Comparison of ENCODE assay signal across 19 mouse cellular contexts in the genomic region with DNA sequence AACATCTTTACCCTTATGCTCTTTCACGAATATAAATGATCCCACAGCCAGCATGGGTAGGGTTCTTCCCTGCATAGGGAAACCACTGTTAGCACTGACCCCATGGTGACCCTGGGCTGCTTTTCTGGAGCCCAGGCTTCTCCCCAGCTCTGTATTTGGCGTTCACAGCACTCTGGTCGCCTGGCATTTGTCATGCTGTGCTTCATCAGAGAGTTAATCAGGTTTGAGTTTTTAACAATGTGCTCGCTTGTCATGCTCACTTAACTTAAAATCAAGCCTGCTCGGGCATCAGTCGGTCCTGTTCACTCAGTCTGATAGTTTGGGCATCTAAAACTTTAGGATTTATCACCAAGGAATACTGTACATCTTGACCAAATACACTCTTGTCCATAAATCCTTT.
A peak's percentile ranks its signal among the peaks of the same experiment; 100 is the strongest.
DNase-seq lines count a peak whose midpoint lies in the region; ATAC-seq and TF ChIP-seq lines count a peak whose summit lies in the region.
"Had no signal": no experiment of that assay in that cellular context is flagged by ENCODE, and none has a peak within 500 bp of the region (broad histone marks: within the 10 kb centered on the region; RNA-seq: fewer than 3 reads in every experiment).

No protein-coding gene starts in this region.

- H3K4me2 ChIP-seq in midbrain, embryonic 11.5 days = no peak overlapping the region
- H3K4me2 ChIP-seq in midbrain, postnatal 0 days (ENCODE audit: low read depth, low read length, poor library complexity, severe bottlenecking) = no peak overlapping the region
- H3K4me2 ChIP-seq: embryonic facial prominence, embryonic 15.5 days; heart, embryonic 12.5 days; hindbrain, embryonic 14.5 days had no signal

- H3K36me3 ChIP-seq in midbrain, embryonic 11.5 days (ENCODE audit: control insufficient read depth, insufficient read depth, low read length) = no peaks in the 10 kb centered on the region
- no peaks in the 10 kb centered on the region for H3K36me3 ChIP-seq in midbrain, postnatal 0 days (ENCODE audit: insufficient read depth, low read length)
- H3K36me3 ChIP-seq: embryonic facial prominence, embryonic 15.5 days; forebrain, embryonic 10.5 days; heart, embryonic 12.5 days; hindbrain, embryonic 10.5 days had no signal

- no peak for TF ChIP-seq CTCF in midbrain, postnatal 0 days (IDR thresholded peaks at IDR 0.05)

- H3K4me3 ChIP-seq in midbrain, embryonic 11.5 days (ENCODE audit: low read depth, low read length) = no peak overlapping the region
- H3K4me3 ChIP-seq in midbrain, postnatal 0 days (ENCODE audit: low read depth, low read length) = no peak overlapping the region
- H3K4me3 ChIP-seq: embryonic facial prominence, embryonic 15.5 days; erythroblast, embryonic 14.5 days; forebrain, embryonic 10.5 days; heart, embryonic 12.5 days; hindbrain, embryonic 10.5 days had no signal

- peaks cover 2% of the 10 kb centered on the region; the same call in 1 of the 2 replicates for H3K4me1 ChIP-seq in midbrain, embryonic 11.5 days (ENCODE audit: control insufficient read depth, insufficient read depth, low read length)
- H3K4me1 ChIP-seq in midbrain, postnatal 0 days (ENCODE audit: insufficient read depth, low read length) = no peaks in the 10 kb centered on the region
- H3K4me1 ChIP-seq: embryonic facial prominence, embryonic 15.5 days; heart, embryonic 12.5 days had no signal

- H3K27ac ChIP-seq in midbrain, embryonic 11.5 days (ENCODE audit: low read depth, low read length) = no peak overlapping the region
- no peak overlapping the region for H3K27ac ChIP-seq in midbrain, postnatal 0 days (ENCODE audit: low read depth, low read length)
- H3K27ac ChIP-seq: embryonic facial prominence, embryonic 15.5 days; forebrain, embryonic 10.5 days; hindbrain, embryonic 10.5 days; hindbrain, embryonic 14.5 days had no signal

- no peaks in the 10 kb centered on the region for H3K27me3 ChIP-seq in midbrain, embryonic 11.5 days (ENCODE audit: control insufficient read depth, insufficient read depth, low read length)
- H3K27me3 ChIP-seq in midbrain, postnatal 0 days (ENCODE audit: insufficient read depth, low read length) = no peaks in the 10 kb centered on the region
- H3K27me3 ChIP-seq: embryonic facial prominence, embryonic 15.5 days; heart, embryonic 12.5 days had no signal

- ATAC-seq in midbrain, embryonic 11.5 days (ENCODE audit: low FRiP score) = 0 out of 2 replicates have a peak, but pooled peaks have one; percentile 44
- no peak for ATAC-seq in midbrain, postnatal 0 days (ENCODE audit: low FRiP score)
- ATAC-seq: forebrain, embryonic 14.5 days; intestine, embryonic 16.5 days had no signal

- 27% methylated on average over 6 of the region's 6 CpGs for WGBS in midbrain, embryonic 11.5 days
- WGBS in midbrain, postnatal 0 days = 27% methylated on average over 6 of the region's 6 CpGs

- H3K9ac ChIP-seq in midbrain, embryonic 11.5 days (ENCODE audit: low read length) = no peak overlapping the region
- H3K9ac ChIP-seq in midbrain, postnatal 0 days (replicated peaks; ENCODE audit: low read length, poor library complexity, severe bottlenecking) = no peak overlapping the region
- H3K9ac ChIP-seq: embryonic facial prominence, embryonic 15.5 days; heart, embryonic 12.5 days; hindbrain, embryonic 14.5 days had no signal

- DNase-seq in midbrain, embryonic 11.5 days (ENCODE audit: low spot score, missing footprints) = no peak
- DNase-seq in midbrain, postnatal 0 days (ENCODE audit: low spot score) = no peak
- DNase-seq in embryo, embryonic 11 days = peak; percentile 38
- DNase-seq in retina, embryonic 14.5 days (ENCODE audit: low spot score) = peak; percentile 69
- no peak for DNase-seq in cerebellum, adult 11 months
- DNase-seq in layer of hippocampus, adult 9-10 months (ENCODE audit: low spot score) = no peak
- DNase-seq: adrenal gland, postnatal 10 days; cerebellum, adult 18-20 months; cerebellum, adult 9-11 months; cerebellum, postnatal 36 days; gastrocnemius, postnatal 10 days had no signal

- H3K9me3 ChIP-seq in midbrain, embryonic 11.5 days (ENCODE audit: control insufficient read depth, low read length) = no peaks in the 10 kb centered on the region
- no peaks in the 10 kb centered on the region for H3K9me3 ChIP-seq in midbrain, postnatal 0 days (ENCODE audit: low read length)
- H3K9me3 ChIP-seq: embryonic facial prominence, embryonic 15.5 days; forebrain, embryonic 10.5 days; heart, embryonic 12.5 days; hindbrain, embryonic 10.5 days had no signal

Comparison
In these comparisons a context has a peak if more than half of its experiments do, and no peak if none do; other contexts are left out.
1. DNase-seq: peak in embryo, embryonic 11 days (single experiment) and retina, embryonic 14.5 days (single experiment); none in midbrain, embryonic 11.5 days (single experiment), midbrain, postnatal 0 days (single experiment), cerebellum, adult 11 months (single experiment) and layer of hippocampus, adult 9-10 months (single experiment).